Mouse (Mus musculus): ENCODE results near the gene Aebp1.
A peak's percentile ranks its signal among the peaks of the same experiment; 100 is the strongest.

Gene Aebp1

DNA sequence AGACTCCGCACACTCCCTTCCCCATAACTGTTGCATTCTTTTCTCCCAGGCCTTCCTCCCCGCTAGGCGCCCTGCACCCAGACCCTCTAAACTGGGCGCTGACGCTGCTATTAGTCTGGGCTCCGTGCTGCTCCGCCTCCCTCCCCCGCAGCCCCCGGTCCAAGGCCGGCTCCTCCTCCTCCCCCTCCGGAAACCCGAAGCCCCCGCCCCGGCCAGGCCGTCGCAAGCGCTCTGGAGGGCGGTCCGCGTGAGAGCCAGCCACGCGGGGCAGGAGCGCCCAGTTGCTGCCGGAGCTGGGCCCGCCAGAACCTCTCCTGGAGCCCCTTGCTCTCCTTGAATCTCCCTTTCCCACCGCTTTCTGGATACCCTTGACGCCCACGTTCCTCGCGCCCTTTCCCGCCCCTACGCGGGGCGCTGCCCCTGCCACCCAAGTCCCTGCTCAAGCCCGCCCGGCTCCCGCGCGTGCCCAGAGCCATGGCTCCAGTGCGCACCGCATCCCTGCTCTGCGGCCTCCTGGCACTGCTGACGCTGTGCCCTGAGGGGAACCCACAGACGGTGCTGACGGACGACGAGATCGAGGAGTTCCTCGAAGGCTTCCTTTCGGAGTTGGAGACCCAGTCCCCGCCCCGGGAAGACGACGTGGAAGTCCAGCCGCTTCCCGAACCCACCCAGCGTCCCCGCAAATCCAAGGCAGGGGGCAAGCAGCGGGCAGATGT is at the start of gene Aebp1:
Gene Aebp1, plus strand, starts transcription at position 270 of the 716 bp plus-strand sequence.
- peak; percentile 92 to 96 for DNase-seq (ENCODE audit: inconsistent age in 2 of 2, low spot score in 1 of 2)

DNA sequence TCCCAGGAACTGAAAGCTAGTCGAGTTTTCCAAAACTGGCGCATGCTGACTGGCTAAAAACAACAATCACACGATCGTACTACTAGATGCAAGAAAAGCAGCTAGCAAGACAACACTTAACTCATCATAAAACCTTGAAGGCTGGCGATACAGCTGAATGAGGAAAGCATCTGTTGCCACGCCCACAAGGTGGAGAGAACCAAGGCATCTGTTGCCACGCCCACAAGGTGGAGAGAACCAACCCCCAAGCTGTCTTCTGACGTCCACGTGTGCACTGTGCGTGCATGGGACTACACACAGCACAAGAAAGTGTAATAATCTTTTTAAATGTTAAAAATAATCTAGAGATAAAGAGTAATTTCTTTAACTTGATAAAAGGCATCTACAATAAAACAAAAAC is 48.4 kb upstream of the Aebp1 start:
- no peak for DNase-seq (ENCODE audit: inconsistent age in 2 of 2, low spot score in 1 of 2)

DNA sequence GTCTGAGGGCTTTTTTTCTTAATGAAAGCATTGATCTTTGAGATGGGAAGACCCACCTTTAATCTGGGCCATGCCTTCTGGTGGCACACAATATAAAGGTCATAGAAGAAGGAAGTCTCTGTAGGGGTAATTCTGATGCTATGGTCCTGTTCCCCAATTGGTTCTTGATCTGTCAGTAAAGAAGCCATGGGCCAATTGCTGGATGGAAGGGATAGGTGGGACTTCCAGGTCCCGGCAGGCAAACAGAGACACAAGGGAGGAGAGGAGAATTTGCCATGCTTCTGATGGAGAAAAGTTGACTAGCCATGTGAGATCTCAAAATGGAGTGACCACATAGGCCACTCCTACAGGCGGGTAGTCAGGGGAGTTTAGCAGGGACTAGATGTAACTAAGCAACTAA is 42.5 kb upstream of the Aebp1 start:
- no peak for DNase-seq (ENCODE audit: inconsistent age in 2 of 2, low spot score in 1 of 2)

DNA sequence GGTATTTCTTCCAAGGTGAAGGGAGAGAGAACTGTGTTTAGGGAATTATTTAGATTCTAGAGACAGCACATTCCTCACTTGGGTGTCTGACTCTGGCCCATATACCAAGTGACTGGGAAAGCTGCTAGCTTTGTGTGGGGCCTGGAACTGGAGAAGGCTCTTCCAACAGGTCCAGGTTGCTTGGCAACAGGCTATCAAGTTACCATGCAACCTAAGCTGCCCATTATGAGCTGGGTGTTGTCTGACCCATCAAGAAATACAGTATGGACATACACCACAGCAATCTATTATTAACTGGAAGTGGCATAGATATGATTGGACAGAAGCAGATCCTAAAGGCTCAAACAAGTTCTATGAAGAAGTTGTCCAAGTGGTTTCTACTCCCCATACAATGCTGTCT is 36.3 kb upstream of the Aebp1 start:
- DNase-seq (ENCODE audit: inconsistent age in 2 of 2, low spot score in 1 of 2): no peak

DNA sequence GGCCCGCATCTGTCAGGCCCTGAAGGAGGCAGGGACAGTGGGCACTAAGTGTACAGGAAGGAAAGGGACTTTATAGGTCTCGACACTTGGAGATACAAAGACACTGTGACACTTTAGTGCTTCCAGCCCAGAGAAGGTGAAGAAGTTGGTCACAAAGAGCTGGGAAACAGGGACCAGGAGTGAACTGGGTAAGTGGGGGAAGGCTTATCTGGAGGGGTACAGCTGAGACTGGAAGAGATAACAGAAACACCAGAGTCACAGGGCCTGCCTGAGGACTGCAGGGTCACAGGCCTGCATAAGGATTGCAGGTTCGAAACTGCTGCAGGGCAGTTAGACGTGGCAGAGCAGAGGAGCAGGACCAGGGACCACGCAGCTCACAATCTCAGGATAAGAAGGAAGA is 33.8 kb upstream of the Aebp1 start:
- DNase-seq (ENCODE audit: inconsistent age in 2 of 2, low spot score in 1 of 2): no peak

DNA sequence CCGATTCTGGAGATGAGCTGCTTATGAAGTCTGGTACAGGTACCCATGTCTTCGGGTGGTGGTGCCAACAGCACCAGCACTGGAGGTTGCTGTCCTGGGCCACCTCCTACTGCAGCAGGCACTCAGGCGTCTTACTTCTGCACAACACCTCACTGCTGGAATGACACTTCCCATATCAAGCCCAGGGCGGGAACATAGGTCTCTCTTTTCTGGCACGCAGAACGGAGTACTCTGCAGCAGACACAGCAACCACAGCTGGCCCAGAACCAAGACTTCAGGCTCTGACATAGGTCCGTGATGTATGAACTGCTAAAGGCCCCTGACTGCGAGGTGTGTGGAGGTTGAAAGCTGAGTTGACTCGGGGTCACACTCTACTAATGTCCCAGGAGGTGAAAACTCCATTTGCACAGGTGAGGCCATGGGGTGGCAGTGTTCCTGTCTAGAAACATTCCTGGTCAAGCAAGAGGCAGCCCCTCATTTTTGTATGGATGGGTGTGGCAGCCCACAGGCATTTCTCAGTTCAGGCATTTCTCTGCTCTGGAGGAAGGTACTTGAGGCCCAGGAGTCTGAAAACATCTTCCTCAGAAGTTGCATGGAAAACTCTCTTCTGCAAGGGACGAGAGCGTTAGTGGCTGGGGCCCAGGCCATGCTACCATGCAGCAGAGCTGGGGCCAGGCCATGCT is 33.1 kb upstream of the Aebp1 start:
- DNase-seq (ENCODE audit: inconsistent age in 2 of 2, low spot score in 1 of 2): no peak

DNA sequence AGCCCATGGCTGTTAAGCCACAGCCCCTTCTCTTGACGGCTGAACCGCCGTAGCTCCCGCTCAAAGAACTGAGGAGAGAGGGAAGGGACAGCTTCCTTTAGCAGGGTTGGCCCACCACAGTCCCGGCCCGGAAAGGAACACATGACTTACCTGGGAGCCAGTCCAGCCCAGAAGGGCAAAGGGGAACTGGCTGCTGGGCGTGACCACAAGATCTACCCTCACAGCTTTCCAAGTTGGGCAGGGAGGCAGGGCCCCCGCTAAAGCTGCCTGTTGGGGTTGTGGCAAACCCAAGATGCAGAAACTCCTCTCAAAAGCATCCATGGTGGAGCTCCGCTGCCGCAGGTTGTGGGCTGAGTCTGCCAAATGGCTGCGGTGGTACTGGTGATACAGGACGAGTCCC is 32.4 kb upstream of the Aebp1 start:
- no peak for DNase-seq (ENCODE audit: inconsistent age in 2 of 2, low spot score in 1 of 2)

DNA sequence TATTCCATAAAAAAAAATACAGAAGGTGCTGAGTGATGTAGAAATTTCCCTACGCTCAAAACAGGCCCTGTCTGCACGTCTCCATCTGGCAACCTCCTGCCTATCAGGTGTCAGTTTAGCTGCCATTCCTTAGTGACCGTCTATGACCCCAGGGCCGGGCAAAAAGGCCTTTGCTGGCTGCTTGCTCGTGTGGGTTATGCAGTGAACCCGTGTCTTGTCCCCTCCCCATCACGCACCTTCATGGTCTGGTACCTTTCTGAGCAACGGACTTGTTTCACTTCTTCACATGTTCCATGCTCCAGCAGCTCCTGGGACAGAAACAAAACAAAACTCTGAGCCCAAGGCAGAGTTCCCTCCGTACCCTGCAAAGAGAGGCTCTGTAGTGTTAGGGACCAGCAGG is 27.2 kb upstream of the Aebp1 start:
- no peak for DNase-seq (ENCODE audit: inconsistent age in 2 of 2, low spot score in 1 of 2)

DNA sequence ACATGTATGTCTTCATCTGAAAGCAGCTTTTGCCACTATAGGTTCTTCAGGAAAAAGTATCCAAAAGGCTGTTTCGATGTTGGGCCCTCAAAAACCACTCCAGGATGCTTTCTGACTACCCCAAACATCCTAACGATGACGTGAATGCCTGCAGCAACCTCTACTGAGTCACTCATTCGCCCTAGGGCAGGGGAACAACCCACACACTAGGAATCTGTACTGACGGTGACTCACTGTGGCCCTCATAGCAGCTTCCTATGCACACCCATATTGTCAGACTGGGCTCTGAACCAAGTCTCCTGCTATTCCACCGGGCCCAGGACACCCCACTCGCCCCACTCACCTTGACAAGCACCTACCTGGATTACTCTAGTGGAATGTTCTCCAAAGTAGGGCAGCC is 26.7 kb upstream of the Aebp1 start:
- DNase-seq (ENCODE audit: inconsistent age in 2 of 2, low spot score in 1 of 2): no peak

DNA sequence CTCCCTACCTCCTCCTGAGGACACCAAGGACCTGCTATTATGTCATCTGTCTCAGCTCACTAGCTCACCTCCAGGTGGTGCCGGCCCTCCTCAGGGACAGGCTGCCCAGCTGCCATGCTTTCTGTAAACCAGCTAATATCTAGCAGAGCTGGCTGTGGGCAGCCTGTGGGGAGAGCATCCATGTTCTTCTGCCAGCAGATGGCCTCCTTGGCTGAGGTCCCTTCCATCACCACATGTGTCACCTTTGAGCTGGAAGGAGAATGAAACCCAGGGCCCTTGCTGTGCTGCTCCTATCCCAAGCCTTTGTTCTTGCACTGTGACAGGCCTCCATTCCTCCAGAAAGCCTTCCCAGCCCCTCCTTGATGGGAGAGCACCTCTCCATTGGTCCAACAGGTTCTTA is 25.6 kb upstream of the Aebp1 start:
- DNase-seq (ENCODE audit: inconsistent age in 2 of 2, low spot score in 1 of 2): peak; percentile 42 to 61

DNA sequence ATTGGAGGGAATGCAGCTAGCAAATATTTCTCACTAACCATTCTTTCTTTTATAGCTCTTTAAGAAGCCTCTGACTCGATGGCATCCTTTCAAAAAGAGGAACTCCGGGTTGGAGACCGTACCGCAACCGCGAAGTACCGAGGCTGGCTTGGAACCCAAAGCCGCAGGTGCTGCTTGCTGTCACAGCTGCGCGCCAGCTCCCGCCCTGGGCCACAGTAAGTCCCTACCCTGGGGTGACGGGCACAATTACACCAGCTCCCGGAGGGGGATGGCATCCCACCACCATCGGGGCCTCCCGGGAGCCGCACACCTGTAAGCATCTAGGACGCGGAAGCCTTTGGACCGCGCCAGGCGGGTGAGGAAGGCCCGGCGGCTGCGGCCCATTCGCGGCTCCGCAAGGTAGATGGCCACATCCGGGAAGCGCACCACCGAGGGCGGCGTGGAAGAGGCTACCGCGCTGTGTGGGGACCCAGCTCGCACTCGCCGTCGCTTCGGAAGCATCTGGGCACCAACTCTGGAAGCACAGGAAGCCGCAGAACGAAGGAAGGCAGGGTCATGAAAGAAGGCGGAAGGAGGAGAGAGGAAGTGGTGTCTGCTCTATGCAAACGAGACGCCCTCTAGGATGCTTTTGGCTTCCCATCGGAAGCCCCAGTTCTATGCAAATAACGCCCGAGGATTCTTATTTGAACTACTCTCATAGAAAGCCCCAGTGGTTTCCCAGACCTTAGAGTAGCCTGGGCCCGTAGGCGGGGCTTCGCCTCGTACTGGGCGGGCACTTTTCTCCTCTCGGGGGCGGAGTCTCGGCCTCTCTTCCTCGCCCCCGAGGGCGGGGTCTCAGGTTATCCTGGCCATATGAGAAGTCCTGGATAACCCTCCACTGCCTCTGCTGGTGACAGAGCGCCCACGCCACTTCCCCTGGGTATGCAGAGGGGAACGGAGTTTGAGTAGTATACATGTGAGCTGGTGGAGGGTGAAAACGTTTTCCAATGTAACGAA is 24.2 kb upstream of the Aebp1 start, which contains the start of gene Polm:
Gene Polm, minus strand, starts transcription at position 766 of the 996 bp plus-strand sequence.
- peak; percentile 95 to 98 for DNase-seq (ENCODE audit: inconsistent age in 2 of 2, low spot score in 1 of 2)

DNA sequence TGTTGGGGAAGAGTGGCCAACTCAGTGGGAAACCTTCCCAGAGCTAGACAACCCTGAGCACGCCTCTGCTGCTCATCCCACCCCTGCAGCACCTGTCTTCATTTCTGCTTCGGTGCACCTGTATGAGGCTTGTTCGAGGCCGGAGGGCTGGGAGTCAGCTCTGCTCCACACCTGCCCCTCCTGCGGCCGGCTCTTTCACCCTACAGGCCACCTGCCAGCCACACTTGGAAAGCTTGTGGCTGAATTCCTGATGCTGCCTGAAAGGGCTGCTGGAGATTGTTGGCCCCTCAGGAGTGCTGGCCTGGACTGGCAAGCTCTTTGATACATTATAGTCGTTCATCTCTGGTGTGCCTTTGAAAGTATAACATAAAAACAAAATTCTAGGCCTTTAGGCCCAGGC is 21.4 kb upstream of the Aebp1 start:
- no peak for DNase-seq (ENCODE audit: inconsistent age in 2 of 2, low spot score in 1 of 2)

DNA sequence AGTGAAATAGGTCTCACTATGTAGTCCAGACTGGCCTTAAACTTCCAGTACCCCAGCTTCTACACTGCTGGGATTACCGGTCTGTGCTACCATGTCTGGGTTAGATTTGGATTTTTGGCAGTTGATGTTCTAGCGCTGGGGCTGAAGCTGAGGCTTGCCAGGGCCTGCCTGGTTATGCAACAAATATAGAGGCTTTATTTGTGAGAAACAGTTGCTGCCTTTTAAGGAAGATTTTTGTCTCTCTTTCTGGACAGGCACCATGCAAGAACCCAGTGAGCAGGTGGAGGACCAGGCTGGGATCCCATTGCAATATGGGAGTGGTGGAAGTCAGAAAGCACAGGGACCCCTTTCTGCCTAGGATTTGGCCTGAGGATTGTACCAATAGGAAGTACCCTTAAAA is 20.0 kb upstream of the Aebp1 start:
- no peak for DNase-seq (ENCODE audit: inconsistent age in 2 of 2, low spot score in 1 of 2)

DNA sequence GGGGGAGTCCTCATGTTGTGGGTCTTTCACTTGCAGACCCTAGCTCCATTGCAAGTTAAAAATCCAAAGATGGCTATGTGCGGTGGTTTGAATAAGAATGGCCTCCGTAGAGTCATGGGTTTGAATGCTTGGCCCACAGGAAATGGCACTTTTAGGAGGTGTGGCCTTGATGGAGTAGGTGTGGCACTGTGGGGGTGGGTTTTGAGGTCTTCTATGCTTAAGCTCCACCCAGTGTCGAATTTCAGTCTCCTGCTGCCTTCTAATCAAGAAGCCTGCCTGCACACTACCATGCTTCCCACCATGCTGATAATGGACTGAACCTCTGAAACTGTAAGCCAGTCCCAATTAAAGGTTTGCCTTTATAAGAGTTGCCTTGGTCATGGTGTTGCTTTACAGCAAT is 18.6 kb upstream of the Aebp1 start:
- no peak for DNase-seq (ENCODE audit: inconsistent age in 2 of 2, low spot score in 1 of 2)

DNA sequence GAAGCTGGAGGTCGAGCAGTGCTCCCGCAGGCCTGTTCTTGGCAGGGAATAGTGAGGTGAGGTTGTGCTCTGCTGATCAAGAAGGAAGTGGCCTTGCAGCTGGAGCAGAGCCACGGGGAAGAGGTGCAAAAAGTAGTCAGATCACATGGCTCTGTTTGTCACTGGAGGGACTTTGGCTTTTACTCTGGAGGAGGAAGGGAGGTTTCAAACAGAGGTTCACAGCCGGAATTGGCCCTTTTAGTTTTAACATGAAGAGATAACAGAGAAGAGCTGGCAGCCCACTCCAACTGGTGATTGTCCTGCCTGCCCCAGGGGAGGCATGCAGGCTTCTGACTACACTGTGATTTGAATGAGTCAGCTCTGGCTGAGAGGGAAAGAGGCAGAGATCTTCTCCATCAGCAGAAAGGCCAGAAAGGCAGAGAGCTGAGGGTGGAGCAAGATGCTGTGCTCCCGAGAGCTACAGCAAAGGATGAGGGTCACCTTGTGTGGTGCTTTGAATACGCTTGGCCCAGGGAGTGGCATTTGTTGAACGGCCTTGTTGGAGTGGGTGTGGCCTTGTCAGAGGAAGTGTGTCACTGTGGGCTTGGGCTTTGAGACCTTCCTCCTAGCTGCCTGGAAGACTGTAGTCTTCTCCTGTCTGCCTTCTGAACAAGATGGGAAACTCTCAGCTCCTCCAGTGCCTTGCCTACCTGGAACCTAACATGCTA is 15.0 kb upstream of the Aebp1 start:
- peak; percentile 77 to 84 for DNase-seq (ENCODE audit: inconsistent age in 2 of 2, low spot score in 1 of 2)

DNA sequence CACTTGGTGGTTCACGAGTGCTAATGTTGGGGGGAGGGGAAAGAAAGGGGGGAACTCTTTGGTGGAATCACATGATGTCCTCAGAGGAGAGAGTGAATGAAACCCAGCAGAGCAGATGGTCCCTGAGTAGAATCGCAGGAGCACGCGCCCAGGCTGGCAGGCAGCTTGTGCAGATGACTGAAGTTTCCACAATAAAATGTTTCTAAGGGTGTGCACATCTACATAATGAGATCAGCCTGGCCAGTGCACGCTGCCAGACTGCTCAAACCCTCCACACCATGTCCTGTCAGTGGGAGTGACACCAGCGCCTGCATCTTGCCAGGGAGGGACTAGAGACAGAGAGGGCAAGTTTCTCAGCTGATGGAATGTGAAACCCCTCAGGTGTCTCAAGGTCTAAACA is 13.0 kb upstream of the Aebp1 start:
- DNase-seq (ENCODE audit: inconsistent age in 2 of 2, low spot score in 1 of 2): peak in 1 of 2 experiments; percentile 47

DNA sequence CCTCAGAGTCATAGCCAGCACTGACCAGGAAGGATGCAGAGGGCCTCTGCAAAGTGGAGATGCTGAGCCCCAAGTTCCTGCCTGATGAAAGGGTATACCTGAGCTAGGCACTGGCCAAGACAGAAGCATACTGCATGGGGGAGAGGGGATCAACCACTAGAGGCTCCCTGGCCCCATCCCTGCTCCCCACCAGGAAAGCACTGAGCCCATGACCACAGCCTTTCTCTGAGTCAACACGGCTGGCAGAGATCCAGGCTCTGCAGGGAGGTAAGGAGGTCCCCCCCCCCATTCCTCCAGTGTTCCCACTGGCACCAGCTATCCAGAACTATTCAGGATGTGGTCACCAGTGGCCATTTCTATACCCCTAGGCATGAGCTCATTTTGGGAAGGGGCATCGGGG is 12.4 kb upstream of the Aebp1 start:
- no peak for DNase-seq (ENCODE audit: inconsistent age in 2 of 2, low spot score in 1 of 2)

DNA sequence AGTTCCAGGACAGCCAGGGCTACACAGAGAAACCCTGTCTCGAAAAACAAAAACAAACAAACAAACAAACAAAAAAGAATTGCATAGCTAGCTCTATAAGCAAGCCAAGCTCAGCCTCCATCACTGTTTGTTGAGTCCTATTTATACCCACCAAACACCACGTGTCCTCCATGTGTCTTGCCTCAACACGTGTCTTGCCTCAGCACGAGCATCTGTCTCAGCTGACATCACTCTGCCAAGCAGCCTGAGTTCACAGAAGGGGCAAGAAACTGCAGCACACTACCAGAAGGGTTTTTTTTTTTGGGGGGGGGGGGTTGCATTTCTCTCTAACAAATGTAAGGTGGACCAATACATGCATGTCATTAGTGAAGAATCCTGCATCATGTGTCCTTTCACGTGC is 11.3 kb upstream of the Aebp1 start:
- no peak for DNase-seq (ENCODE audit: inconsistent age in 2 of 2, low spot score in 1 of 2)

DNA sequence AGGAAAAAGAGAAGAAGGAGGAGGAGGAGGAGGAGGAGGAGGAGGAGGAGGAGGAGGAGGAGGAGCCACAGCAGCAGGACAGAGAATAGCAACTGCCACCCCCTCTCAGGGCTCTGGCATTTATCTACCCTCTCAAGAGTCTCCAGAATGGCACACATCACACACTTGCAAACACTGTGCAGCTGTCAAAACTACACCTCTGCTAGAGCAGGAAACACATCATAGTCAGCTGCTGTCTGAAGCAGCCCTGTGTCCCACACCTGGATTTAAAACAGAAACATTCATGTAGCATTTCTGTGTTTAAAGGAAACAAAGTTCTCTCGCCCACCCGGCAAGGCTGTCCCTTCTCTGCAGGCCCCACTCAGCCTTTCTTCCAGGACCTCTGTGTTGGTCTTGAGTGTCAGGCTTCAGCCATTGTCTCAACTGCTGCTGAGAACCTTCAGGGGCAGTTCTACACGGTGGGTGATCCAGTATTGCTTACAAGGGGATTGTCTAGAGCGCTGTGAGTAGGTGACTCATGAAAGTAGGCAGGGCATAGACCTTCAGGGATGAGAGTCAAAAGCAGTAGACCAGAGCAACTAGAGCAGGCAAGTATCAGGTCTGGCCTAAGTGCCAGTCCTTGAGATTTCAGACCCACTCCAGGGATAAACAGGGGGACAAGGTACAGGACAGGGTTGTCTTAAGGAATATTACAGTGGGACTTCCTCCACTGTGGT is 10.6 kb upstream of the Aebp1 start:
- peak in 1 of 2 experiments; percentile 33 for DNase-seq (ENCODE audit: inconsistent age in 2 of 2, low spot score in 1 of 2)

DNA sequence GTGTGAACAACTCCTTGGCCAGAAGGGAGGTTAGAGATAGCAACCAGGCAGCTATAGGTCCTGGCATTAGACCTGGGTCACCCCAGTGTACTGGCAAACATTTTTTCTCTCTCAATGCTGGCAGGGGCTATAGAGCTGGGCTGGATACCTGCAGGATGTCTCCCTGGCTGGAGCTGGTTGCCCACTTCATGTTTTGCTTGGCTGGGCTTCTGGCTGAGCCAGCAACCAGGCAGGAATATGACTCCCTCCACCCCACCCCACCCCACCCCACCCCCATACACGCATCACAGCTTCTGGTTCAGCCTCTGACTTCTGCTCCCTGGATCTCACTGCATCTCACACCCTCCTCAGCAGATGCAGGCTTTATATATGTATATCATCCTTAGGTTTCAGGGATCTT is 9.4 kb upstream of the Aebp1 start:
- DNase-seq (ENCODE audit: inconsistent age in 2 of 2, low spot score in 1 of 2): peak in 1 of 2 experiments; percentile 18

Data from adrenal gland, adult (tissue).